Mouse (Mus musculus): Measurements from ENCODE around the gene Bmp6. TPM values are rescaled to one million over a fixed set of nuclear protein-coding genes. Genes with fewer than 3 reads are reported as not detected.

Gene Bmp6
- total RNA-seq, 2 experiments from 2014 or later: 9.6 to 10.6 TPM

GRCm38 (mm10) chr13:38410322-38410865 is 65.5 kb downstream of the Bmp6 start:
- DNase-seq (ENCODE audit: low spot score in 2 of 2): peak; percentile 57 to 69
- intact Hi-C loops (cut with DNase I): no loop called here

DNA sequence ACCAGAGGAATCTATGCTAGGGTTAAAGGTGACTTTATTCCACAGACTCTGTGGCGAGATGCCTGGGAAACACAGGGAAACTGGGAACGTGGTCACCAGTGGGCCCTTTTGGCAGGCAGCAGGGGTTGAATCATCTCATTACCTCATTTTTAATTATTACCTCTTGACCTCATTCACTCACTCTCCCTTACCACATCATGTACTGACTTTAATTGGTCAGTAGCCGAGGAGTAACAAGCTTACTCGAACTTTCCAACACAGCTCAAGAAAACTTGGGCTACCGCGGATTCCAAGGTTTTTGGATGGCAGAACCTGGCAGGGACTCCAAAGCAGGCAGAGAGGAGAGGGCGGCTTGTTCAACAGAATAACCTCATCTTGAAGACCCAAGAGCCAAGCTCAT is 74.9 kb downstream of the Bmp6 start:
- no peak for DNase-seq (ENCODE audit: low spot score in 2 of 2)
- intact Hi-C loops (cut with DNase I): no loop called here

DNA sequence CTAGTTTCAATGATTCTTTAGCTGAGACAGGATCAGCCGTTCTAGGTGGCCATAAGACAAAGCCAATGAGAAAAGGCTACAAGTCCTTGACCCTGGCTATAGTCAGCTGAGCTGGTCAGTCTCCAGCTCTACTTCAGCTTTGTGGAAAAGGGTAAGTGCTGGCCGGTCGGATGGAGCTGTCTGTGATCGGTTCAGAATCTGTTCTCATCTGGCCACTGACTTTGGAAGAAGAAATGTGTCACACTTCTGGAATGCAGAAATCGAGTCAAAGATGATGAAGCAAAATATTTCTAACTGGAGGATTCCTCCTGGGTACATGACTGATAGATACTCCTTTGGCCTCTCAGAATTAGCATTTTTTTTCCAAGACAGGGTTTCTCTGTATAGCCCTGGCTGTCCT is 77.6 kb downstream of the Bmp6 start:
- intact Hi-C loops (cut with DNase I): no loop called here
- no peak for DNase-seq (ENCODE audit: low spot score in 2 of 2)

GRCm38 (mm10) chr13:38425294-38425693 is 80.4 kb downstream of the Bmp6 start:
- intact Hi-C loops (cut with DNase I): no loop called here

DNA sequence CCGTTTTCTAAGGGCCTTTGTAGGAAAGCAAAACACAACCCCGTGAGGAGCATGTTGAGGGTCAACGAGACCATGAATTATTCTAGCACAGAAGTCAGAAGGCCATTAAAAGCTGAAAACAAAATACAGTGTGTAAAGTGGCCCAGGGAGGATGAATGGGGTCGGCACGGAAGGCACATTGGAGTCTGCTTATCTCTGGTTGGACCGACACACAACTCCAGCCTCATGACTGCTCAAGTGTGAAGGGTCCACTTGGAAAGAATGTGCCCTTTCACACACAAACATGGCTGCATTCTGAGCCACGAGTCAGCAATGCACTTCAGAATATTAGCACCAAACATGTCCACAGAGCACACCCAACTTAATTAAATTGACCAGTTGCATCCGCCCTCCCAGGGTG is 84.8 kb downstream of the Bmp6 start:
- intact Hi-C loops (cut with DNase I): no loop called here
- DNase-seq (ENCODE audit: low spot score in 2 of 2): no peak

More at GRCm38 (mm10) chr13:38425294-38425693, 80.4 kb downstream of the Bmp6 start:
- DNase-seq (ENCODE audit: low spot score in 2 of 2): no peak

DNA sequence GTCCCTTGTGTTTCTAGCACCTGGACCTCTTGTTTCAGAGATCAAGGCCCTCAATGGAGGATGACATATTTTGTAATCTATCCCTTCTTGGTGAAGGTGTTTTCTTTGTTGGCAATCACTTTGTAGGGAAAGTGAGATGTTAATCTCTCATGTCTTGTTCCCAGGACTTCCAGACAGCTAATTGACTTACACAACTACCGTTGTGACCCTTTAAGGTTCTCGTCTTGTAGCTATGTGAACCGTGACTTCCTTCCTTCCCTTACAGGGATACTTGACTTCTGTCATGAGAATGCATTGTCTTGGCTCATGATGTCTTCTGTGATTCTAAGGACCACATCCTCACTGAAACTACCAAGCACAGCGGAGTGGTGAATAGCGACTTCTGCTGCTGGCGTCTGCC is 85.2 kb downstream of the Bmp6 start:
- intact Hi-C loops (cut with DNase I): no loop called here

DNA sequence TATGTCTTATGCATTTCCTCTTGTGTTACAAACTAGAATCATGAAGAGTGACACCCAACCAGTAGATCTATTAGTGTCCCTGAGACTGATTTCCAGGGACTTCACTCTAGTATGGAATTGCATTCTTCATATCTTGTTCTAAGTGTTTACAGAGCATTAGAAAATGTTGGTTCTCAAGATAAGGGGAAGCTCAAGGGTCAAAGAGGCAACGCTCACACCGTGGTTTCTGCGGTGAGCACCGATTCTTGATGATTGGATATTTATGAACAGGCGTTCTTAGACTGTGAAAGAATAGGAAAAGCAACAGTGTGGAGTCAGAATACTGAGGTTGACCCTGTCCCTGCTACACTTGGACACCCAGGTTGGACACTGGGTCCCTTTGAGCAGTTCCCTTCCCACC is 89.9 kb downstream of the Bmp6 start:
- no peak for DNase-seq (ENCODE audit: low spot score in 2 of 2)
- intact Hi-C loops (cut with DNase I): no loop called here

More for the DNA sequence above, 85.2 kb downstream of the Bmp6 start:
- DNase-seq (ENCODE audit: low spot score in 2 of 2): no peak

DNA sequence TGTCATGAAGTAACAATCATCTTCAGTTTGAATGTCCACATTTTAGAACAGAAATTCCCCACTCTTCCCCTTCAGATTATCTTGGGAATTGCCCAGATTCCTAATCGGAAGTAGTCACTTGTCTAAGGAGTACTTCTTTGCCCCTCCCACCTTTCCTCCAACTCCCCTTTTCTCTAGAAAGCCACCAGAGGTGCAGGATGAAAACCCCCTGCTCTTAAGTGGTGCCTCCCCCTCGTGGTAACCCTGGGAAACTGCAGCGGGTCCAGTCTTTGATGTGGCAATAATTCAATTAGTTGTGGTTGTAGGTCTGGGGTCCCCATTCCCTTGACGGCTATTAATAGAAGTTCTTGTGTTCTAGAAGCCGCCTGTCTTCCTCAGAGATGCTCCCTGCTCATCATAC is 93.0 kb downstream of the Bmp6 start:
- DNase-seq (ENCODE audit: low spot score in 2 of 2): no peak
- intact Hi-C loops (cut with DNase I): no loop called here

DNA sequence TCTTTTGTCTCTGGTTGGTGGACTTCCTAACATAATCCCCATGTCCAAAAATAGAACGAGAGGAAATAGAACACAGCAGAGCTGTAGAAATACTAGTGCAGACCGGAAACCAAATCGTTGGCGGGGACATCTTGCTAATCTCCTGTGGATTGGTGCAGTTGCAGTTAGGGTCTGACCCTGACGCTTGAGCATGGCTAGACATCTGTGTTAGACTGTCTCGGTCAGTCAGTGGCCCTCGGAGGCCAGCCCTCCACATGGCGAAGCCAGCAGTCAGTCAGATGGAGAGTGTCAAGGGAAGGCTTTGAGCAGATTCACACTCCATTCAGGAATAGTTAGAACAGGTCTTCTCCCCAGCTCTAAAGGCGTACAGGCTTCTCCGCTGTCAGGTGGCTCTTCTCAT is 95.3 kb downstream of the Bmp6 start:
- intact Hi-C loops (cut with DNase I): no loop called here

DNA sequence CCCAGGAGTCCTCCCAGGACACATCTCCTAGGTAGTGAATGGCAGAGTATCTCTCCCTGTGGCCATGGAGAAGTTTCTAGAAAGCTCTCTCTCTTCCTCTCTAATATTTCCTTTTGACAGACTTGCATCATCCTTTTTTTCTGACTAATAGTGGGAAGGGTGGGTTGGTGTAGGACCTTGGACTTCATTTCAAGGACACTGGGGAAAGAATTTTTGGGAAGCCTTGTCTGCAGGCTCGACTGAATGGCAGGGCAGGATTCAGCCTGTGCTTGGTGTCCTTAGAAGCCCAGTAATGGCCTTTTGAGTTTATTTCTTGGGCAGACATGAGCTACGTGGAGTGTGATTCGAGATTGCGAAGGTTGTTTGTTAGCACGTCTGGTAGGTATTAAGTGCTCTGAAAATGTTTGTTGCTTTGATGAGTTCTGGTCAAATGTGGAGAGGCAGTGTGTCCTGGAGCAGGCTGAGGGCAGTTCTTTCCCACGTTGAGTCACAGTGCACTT is 103.7 kb downstream of the Bmp6 start:
- intact Hi-C loops (cut with DNase I): no loop called here
- DNase-seq (ENCODE audit: low spot score in 2 of 2): no peak

More for the DNA sequence above, 95.3 kb downstream of the Bmp6 start:
- no peak for DNase-seq (ENCODE audit: low spot score in 2 of 2)

DNA sequence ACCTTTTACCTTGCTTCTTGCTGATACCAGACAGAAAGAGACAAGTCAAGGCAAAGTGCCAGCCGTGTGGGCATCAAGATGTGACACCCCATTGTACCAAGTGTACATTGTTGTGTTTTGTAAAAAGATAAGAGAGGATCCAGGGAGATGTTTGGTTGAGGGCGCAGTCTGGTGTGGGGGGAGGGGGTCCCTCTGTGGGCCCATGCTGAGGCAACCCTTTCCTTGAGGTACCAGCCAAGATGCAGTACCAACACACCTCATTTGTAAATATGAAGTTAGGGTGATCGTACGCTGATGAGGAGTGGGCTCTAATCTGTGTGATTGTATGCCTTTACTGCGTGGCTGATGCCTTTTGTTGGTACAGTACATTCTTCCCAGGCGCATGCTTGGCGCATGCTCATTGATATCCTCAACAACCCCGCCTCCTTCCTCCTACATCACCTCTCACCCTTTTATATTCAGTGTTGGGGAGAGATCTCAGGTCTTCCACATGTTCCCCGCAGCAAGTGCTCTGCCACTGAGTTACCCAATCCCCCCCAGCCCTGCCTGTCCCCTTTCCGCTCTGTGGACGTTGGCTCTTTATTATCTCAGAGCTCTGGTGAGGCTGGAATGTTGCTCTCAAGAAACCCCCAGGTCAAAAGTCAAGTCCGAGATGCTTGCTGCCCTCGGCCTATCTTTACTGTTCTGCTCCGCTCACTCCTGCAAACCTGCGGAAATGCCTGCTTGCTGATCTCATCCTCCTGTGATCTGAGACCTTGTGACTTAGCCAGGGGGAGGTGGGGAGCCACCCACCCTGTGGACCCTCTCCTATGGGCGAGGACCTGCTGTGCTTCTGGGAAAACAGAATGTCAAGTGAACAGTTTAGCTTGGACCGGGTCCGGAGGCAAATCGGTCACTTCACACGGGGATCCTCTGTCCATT is 105.4 kb downstream of the Bmp6 start:
- intact Hi-C loops (cut with DNase I): no loop called here

GRCm38 (mm10) chr13:38451446-38451845 is 106.5 kb downstream of the Bmp6 start:
- intact Hi-C loops (cut with DNase I): no loop called here
- DNase-seq (ENCODE audit: low spot score in 2 of 2): no peak

More for the DNA sequence above, 105.4 kb downstream of the Bmp6 start:
- no peak for DNase-seq (ENCODE audit: low spot score in 2 of 2)

GRCm38 (mm10) chr13:38463410-38463809 is 118.5 kb downstream of the Bmp6 start:
- no peak for DNase-seq (ENCODE audit: low spot score in 2 of 2)
- intact Hi-C loops (cut with DNase I): no loop called here

DNA sequence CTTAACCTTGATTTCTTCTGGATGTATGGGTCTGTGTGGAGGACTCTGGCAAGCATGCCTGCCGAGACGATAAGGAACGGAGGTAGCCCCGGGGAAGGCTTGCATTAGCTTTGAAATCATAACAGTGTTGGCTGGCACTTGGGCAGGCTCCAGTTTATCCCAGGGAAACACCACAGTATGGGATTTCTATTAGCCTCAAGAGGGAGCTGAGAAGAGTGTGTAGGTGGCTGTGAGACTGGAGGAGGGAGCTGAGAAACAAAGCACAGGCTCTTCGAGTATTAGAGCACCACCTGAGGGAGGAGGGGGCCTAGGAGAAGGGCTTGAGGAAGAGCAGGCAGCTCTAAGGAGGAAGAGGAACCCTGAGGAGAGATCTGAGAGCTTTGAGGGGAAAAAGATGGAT is 126.0 kb downstream of the Bmp6 start:
- intact Hi-C loops (cut with DNase I): no loop called here

GRCm38 (mm10) chr13:38472636-38473035 is 127.7 kb downstream of the Bmp6 start:
- intact Hi-C loops (cut with DNase I): no loop called here
- DNase-seq (ENCODE audit: low spot score in 2 of 2): peak in 1 of 2 experiments; percentile 7

More for the DNA sequence above, 126.0 kb downstream of the Bmp6 start:
- no peak for DNase-seq (ENCODE audit: low spot score in 2 of 2)

DNA sequence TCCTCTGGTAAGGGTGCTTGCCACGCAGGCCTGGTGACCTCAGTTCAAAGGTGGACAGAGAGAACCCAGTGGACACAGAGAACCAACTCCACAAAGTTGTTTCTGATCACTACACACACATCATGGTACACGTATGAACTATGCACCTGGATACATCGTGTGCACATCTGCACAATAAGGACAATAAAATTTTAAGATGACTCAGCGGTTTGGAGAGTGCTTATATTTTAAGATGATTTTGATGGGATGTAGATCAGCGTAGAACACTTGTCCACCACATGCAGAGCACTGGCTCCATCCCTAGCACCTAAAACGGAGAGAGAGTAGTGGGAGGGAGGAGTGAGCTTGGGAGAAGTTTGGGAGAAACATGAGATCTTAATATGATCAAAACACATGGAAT is 128.6 kb downstream of the Bmp6 start:
- intact Hi-C loops (cut with DNase I): no loop called here
- no peak for DNase-seq (ENCODE audit: low spot score in 2 of 2)

- intact Hi-C loops (cut with DNase I): no loop called here
Measured at GRCm38 (mm10) chr13:38476936-38477335, 132.0 kb downstream of the Bmp6 start.

DNA sequence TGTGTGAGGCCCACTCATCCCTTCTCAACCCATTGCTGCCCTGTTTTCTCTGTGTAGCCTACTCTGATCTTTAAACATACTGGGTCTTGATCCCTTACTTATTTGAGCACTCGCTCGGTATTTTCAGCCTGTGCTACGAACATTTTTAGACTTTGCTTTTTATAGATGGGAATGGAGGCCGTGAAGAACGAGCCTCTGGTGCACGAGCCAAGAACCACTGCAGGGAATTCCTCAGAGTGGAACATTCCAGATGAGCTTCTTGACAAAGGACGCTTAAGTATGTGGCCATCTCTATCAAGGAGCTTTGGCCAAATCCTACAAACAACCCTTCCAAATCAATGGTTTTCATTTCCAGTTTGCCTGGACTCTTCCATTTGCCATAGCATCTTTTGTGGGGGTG is 136.1 kb downstream of the Bmp6 start:
- intact Hi-C loops (cut with DNase I): no loop called here
- DNase-seq (ENCODE audit: low spot score in 2 of 2): peak in 1 of 2 experiments; percentile 23

More at GRCm38 (mm10) chr13:38476936-38477335, 132.0 kb downstream of the Bmp6 start:
- DNase-seq (ENCODE audit: low spot score in 2 of 2): no peak

GRCm38 (mm10) chr13:38484701-38485100 is 139.8 kb downstream of the Bmp6 start:
- DNase-seq (ENCODE audit: low spot score in 2 of 2): no peak
- intact Hi-C loops (cut with DNase I): no loop called here

- intact Hi-C loops (cut with DNase I): no loop called here
Measured at GRCm38 (mm10) chr13:38486767-38487166, 141.9 kb downstream of the Bmp6 start.

GRCm38 (mm10) chr13:38496715-38497114 is 151.8 kb downstream of the Bmp6 start:
- no peak for DNase-seq (ENCODE audit: low spot score in 2 of 2)
- intact Hi-C loops (cut with DNase I): no loop called here

More at GRCm38 (mm10) chr13:38486767-38487166, 141.9 kb downstream of the Bmp6 start:
- no peak for DNase-seq (ENCODE audit: low spot score in 2 of 2)
